In the genomic region with DNA sequence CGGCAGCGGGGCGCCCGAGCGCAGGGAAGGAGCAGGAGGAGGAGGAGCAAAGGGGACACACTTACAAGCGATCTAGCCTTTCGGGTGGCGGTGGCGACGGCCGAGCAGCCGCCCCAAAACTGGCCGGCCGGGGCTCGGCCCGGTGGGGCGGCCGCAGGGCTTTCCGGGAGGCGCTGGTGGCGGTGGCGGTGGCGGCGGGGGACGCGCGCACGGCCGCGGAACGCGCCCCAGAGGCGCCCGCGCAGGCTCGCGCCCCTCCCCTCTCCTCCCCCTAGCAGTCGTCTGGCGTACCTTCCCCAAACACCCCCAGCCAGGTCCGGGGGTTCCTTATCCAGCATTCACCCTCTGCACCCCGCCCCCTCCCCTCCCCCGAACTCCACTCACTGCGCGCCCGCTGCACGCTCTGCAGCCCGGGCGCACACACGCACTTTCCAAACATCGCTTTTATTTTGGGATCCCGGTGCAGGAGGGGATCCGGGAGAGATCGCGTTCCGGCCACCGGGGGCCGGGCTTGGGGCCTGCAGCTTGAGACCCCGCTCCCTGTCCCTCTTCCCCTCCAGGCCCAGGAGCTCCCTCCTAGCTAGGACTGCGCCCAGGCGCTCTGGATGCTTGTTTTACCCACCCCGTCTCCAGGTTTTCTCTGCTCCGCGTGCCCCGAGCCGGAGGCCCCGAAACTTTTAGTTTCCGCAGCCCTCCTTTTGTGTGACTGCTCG, we compare ENCODE assay signal across 8 mouse cellular contexts. TPM values are rescaled to one million over a fixed set of nuclear protein-coding genes. Genes with fewer than 3 reads are reported as not detected.
A peak's percentile ranks its signal among the peaks of the same experiment; 100 is the strongest.
DNase-seq lines count a peak whose midpoint lies in the region; ATAC-seq and TF ChIP-seq lines count a peak whose summit lies in the region.

No protein-coding gene starts in this region.

- peak overlapping the region; percentile 64 for H3K27ac ChIP-seq in ES-E14 (ENCODE audit: insufficient read depth, low read depth, low read length, poor library complexity, severe bottlenecking)
- H3K27ac ChIP-seq in bone marrow, adult 2 months (ENCODE audit: control insufficient read depth, insufficient read depth, low read depth, low read length, poor library complexity), result peak overlapping the region; percentile 26; the same call in 1 of the 2 replicates
- H3K27ac ChIP-seq in forebrain, embryonic 15.5 days (replicated peaks), result peak overlapping the region; percentile 98

- no peaks in the 10 kb centered on the region for H3K36me3 ChIP-seq in ES-E14 (ENCODE audit: control insufficient read depth, insufficient read depth, low read length, poor library complexity, severe bottlenecking)
- no peaks in the 10 kb centered on the region for H3K36me3 ChIP-seq in forebrain, embryonic 15.5 days

- ATAC-seq in forebrain, embryonic 15.5 days (replicated peaks), result peak; percentile 57

- DNase-seq in ES-E14 (ENCODE audit: low read depth, low spot score), result peak; percentile 47
- DNase-seq in heart, postnatal 25 days (ENCODE audit: low spot score), result peak; percentile 37
- DNase-seq in layer of hippocampus, adult 9-11 months, result peak; percentile 6
- DNase-seq in lung, postnatal 36 days, result peak; percentile 61
- peak; percentile 34 for DNase-seq in retina, postnatal 7 days (ENCODE audit: low read depth, low spot score)
- no peak for DNase-seq in c-Kit-positive CD71-positive TER-119-positive erythroid progenitor cells, embryonic 14.5 days (ENCODE audit: low spot score)

- H3K27me3 ChIP-seq in forebrain, embryonic 15.5 days, result no peaks in the 10 kb centered on the region

- H3K4me2 ChIP-seq in forebrain, embryonic 15.5 days (replicated peaks), result peak overlapping the region; percentile 89

- H3K4me3 ChIP-seq in ES-E14 (ENCODE audit: insufficient read depth in 1 of 2, low read depth in 1 of 2, low read length in 2 of 2, poor library complexity in 1 of 2, severe bottlenecking in 1 of 2), result peak overlapping the region; percentile 69 to 93
- peak overlapping the region; percentile 75 for H3K4me3 ChIP-seq in bone marrow, adult 2 months (replicated peaks; ENCODE audit: control insufficient read depth, low read depth, low read length)
- peak overlapping the region; percentile 70 for H3K4me3 ChIP-seq in forebrain, embryonic 15.5 days

- in situ Hi-C loops in ES-E14 (cut with MboI; ENCODE audit: low sequenced_read_pairs in 2 of 2, unreplicated experiment in 2 of 2), result no loop called here

- no peak for TF ChIP-seq POLR2A in bone marrow, adult 2 months (IDR thresholded peaks at IDR 0.05; ENCODE audit: borderline replicate concordance, control insufficient read depth, low read depth, low read length)

- peaks cover 0 to 2% of the 10 kb centered on the region in 2 experiments; a peak in 2 of 4 replicates for H3K4me1 ChIP-seq in ES-E14 (ENCODE audit: control insufficient read depth in 2 of 2, insufficient read depth in 2 of 2, low read length in 2 of 2, poor library complexity in 1 of 2)
- no peaks in the 10 kb centered on the region for H3K4me1 ChIP-seq in bone marrow, adult 2 months (ENCODE audit: control insufficient read depth, insufficient read depth, low read length)
- H3K4me1 ChIP-seq in forebrain, embryonic 15.5 days, result peaks cover 31% of the 10 kb centered on the region

- no peak for TF ChIP-seq CTCF in bone marrow, adult 2 months (IDR thresholded peaks at IDR 0.05; ENCODE audit: control insufficient read depth, insufficient read depth, low read length)

- WGBS in bone marrow, adult 2 months, result under 1% methylated on average over 67 of the region's 68 CpGs
- WGBS in forebrain, embryonic 15.5 days, result under 1% methylated on average over 68 of the region's 68 CpGs

- H3K9me3 ChIP-seq in ES-E14 (ENCODE audit: control insufficient read depth, insufficient read depth, low read depth, low read length), result no peaks in the 10 kb centered on the region
- no peaks in the 10 kb centered on the region for H3K9me3 ChIP-seq in forebrain, embryonic 15.5 days

- peak overlapping the region; percentile 79 for H3K9ac ChIP-seq in ES-E14 (ENCODE audit: insufficient read depth, low read depth, low read length, poor library complexity, severe bottlenecking)
- peak overlapping the region; percentile 98 for H3K9ac ChIP-seq in forebrain, embryonic 15.5 days (replicated peaks)

- intact Hi-C loops in heart, postnatal 25 days (cut with DNase I), result loop anchor here (2.0 to 10.0 kb wide), 8 partner anchors 52 to 647 kb away; no protein-coding TSS in a partner anchor

TF ChIP-seq in ES-E14, 5 proteins besides CTCF, POLR2A, EP300 and RAD21:
- TF ChIP-seq ZNF384 (IDR thresholded peaks at IDR 0.05; ENCODE audit: low read depth, low read length) (no peak), HCFC1 (IDR thresholded peaks at IDR 0.05; ENCODE audit: borderline replicate concordance, insufficient read depth, low read length) (no peak), MAFK (IDR thresholded peaks at IDR 0.05; ENCODE audit: insufficient read depth, low read depth, low read length) (no peak), ZC3H11A (IDR thresholded peaks at IDR 0.05; ENCODE audit: borderline replicate concordance, low read depth, low read length) (no peak), CHD2 (IDR thresholded peaks at IDR 0.05; ENCODE audit: low read depth, low read length) (no peak)

RNA-seq across cellular contexts. Expression of a gene that starts 0.4 kb away (rescaled TPM):
- 29.9 and 36.6 TPM in 2 replicates for total RNA-seq in ES-E14 (2012; rRNA removed)
- polyA plus RNA-seq in bone marrow, adult 2 months (2011; ENCODE audit: insufficient read depth, insufficient read length, low replicate concordance, missing spikeins), result 2.4 and 5.5 TPM in 2 replicates
- polyA plus RNA-seq in forebrain, embryonic 15.5 days (2015; fragmentation: Nextera tagmentation; extraction: Ambion mirVana), result 99.4 and 119 TPM in 2 replicates
- total RNA-seq in heart, postnatal 25 days (2021), result 10 to 100 TPM; 57.2 to 57.6 TPM

Comparison
In these comparisons a context has a peak if more than half of its experiments do, and no peak if none do; other contexts are left out.
1. H3K27ac ChIP-seq: peak in every context shown above with its lines; median percentile 98 in forebrain, embryonic 15.5 days; 64 in ES-E14; 26 in bone marrow, adult 2 months.